Mouse (Mus musculus) ovary, adult 2 months (tissue): Measurements from ENCODE around the gene Pacsin1. TPM values are rescaled to one million over a fixed set of nuclear protein-coding genes. Genes with fewer than 3 reads are reported as not detected.

Experiments used
- polyA plus RNA-seq: library from polyadenylated mRNA; depleted of rRNA; stranded (reverse); fragments of >200 nt; gene quantifications from 2 replicates; pipeline ENCODE4 v1.2.3, GENCODE M21; 2012; rRNA removed

The Pacsin1 gene
- 6.2 and 7.9 TPM in 2 replicates for polyA plus RNA-seq

DNA sequence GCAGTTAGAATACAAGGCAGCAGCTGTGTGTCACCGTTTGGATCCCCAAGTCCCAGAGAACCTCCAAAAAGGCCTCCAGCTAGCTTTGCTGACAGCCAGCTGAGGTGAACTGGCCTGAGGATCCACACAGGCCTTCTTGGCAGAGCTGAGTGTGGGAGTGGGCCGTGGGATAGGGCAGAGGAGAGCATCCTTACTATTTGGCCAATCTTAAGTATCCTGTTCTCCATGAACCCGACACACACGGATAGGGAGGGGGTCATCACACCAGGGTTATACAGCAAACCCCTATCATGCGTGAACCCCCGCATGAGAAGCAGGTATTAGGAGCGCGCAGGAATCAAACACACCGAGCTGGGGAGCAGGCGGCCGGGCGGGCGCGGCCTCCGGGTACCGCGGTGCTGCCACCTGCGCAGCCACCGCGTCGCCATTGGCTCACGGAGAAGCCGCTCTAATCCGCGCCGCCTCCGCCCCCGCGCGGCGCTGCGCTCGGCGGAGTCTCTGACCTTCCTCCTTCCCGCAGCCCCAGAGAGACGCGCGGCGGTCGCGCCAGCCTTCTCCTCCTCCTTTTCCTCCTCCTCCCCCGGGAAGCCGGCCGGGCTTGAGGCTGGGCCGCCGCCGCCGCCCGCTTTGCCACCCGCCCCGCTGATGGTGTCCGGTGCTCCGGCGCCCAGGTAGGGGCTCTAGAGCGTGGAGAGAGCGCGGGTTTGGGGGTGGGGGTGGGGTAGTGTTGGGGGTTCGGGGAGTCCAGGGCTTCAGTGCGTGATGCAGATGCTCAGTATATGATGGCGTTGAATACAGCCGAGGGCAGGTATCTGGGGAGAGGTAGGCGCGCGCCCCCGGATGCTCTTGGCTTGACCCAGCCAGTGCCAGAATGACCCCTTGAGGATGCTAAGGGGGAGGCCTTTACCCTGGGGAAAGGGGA, at the start of gene Pacsin1:
Gene Pacsin1, plus strand, starts transcription at position 421 of the 922 bp plus-strand sequence.

GRCm38 (mm10) chr17:27623360-27624326, 31.7 kb upstream of the Pacsin1 start, which contains the start of gene Nudt3:
Gene Nudt3 (minus strand): TSS chr17:27623495.

DNA sequence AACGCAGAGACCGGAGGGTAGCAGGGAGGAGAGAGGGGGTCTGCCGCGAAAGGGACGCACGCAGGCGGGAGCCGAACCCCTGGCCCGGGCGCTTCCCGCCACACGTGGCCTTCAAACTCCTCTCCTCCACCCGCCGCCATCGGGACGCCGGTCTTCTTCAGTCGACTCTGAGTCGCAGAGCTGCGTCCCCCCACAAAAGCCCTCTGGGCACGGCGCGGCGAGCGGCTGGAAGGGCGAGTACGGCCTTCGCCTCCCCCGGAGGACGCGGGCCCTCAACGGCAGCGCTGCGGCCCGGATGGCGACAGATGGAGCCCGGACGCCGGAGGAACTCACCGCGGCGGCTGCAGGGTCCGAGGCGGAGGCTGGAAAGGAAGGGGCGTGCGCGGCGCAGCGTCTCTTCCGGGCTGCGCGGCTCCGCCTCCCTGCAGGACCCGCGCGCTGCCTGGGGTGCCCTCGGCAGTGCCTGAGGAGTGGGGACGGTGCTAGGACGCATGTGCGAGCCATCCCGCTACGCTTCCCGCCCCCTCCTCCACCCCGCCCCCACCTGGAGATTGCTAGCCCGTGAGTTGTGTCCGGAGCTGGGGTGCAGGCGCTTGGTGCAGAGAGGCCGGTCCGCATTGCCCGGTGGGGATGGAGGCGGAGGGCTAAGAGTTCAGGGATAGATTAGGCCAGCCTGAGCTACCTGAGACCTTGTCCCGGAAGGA, 20.3 kb upstream of the Pacsin1 start, which contains the start of gene RPS10-NUDT3:
Gene RPS10-NUDT3, minus strand, starts transcription at position 352 of the 704 bp plus-strand sequence.

DNA sequence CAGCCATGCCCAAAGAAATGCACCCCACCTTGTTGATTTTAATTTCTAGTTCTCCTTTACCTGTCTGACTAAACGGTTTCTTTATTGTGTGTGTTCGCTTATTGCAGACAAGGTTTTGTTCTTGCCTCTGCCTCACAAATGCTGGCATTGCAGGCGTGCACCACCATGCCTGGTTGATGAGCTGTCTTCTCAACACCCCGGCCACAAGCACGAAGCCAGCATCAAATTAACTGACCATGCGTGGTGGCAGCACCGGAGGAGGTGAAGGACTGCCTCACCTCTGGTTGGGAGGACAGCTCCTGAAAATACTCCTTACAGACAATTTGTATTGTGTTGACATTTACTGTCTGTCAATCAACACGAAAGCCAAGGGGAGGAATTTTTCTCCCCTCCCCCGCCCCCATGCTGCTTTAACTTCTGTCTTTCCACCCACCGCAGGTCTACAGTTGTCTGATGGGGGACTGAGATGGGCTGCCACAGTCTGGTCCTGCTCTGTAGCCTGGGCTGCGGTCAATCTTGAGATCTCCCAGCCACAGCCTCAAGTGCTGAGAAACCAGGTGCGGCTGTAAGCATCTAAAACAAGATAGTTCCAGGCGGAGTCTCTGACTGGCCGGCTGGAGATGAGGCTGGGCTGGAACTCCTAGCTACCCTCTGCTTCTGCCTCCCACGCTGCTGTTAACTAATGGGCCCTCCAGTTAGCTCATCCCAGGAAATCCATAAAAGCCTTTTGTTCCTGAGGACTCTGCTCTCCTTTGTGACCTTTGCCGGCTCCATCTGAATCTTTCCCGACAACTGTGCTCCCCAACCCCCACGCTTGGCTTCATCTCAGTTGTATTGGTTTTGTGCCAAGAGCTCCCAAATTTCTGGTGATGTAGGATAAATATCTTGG, 18.9 kb upstream of the Pacsin1 start, which contains the start of gene Rps10:
Gene Rps10, minus strand, starts transcription at position 538 of the 889 bp plus-strand sequence.

GRCm38 (mm10) chr17:27728770-27729169, 73.5 kb downstream of the Pacsin1 start, which contains the start of gene Spdef:
Gene Spdef (minus strand): TSS chr17:27728955.

Other genes with a start within 250 kb of the Pacsin1 start
- gene Grm4, start 134.1 kb upstream of the Pacsin1 start, polyA plus RNA-seq = 6.6 and 7.1 TPM in 2 replicates
- 55.2 and 57.7 TPM in 2 replicates for gene Hmga1, start 99.0 kb upstream of the Pacsin1 start, polyA plus RNA-seq
- 41.5 and 44.2 TPM in 2 replicates for gene AI413582, start 89.8 kb upstream of the Pacsin1 start, polyA plus RNA-seq
- gene Nudt3, start 32.0 kb upstream of the Pacsin1 start, polyA plus RNA-seq = 102 and 148 TPM in 2 replicates
- gene RPS10-NUDT3, start 20.3 kb upstream of the Pacsin1 start, polyA plus RNA-seq = not detected in 2 replicates
- gene Rps10, start 18.8 kb upstream of the Pacsin1 start, polyA plus RNA-seq = 1,844 and 2,082 TPM in 2 replicates
- 20.5 and 29.6 TPM in 2 replicates for gene Spdef, start 73.4 kb downstream of the Pacsin1 start, polyA plus RNA-seq
- 82.1 and 93.7 TPM in 2 replicates for gene D17Wsu92e, start 165.1 kb downstream of the Pacsin1 start, polyA plus RNA-seq
- gene Snrpc, start 182.6 kb downstream of the Pacsin1 start, polyA plus RNA-seq = 140 and 144 TPM in 2 replicates
- gene Uhrf1bp1, start 200.9 kb downstream of the Pacsin1 start, polyA plus RNA-seq = 19.1 and 19.2 TPM in 2 replicates